Mouse (Mus musculus) cortical plate, adult 2 months (tissue): ENCODE results near the gene Efna1.

ENCODE experiments used
- CTCF ChIP-seq: fragments of 200-500 bp; IDR thresholded peaks from 2 replicates; pipeline ENCODE4 v1.5.1; 2011; ENCODE audit warnings: mild to moderate bottlenecking, control low read depth, low read length; ENCODE audit not compliant: insufficient read depth; ENCODE audit errors: extremely low read depth
- POLR2A ChIP-seq: fragments of 200-500 bp; IDR thresholded peaks from 2 replicates; pipeline ENCODE4 v1.6.1; 2011; ENCODE audit warnings: mild to moderate bottlenecking, low read length, control low read depth; ENCODE audit not compliant: insufficient read depth; ENCODE audit errors: extremely low read depth

GRCm38 (mm10) chr3:89300071-89300470 lies 19.1 kb upstream of the Efna1 start:
- TF ChIP-seq CTCF (no peak), POLR2A (no peak)
